Mouse (Mus musculus) forelimb bud, embryonic 11.5 days (tissue): ENCODE measurements around the gene Scpep1.
"Not testable (repeated sequence)": the region's sequence is repeated elsewhere in the genome, so short reads cannot be mapped to it uniquely, and the experiment has no call there.

ENCODE experiments used
- DNase-seq: peaks from one replicate; pipeline ENCODE4 v3.0.0-alpha.2; 2012; ENCODE audit warnings: low read depth, low spot score

Gene Scpep1

DNA sequence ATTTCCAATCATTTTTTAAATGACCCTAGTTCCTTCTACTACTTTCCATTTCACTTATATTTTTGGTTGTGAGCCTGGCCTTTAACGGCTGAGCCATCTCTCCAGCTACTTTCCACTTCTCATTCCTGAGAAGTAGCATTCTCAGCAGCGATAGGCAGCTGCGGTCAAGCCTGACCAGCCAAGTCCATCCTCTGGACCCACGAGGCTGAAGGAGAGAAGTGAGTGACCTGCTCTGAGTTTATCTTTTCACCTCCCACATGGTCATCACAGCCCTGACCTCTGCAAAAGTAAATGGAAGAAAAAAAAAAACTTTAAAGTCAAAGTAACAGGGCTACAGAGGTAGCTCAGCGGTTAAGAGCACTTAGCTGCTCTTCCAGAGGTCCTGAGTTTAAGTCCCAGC, 28.7 kb downstream of the Scpep1 start:
- DNase-seq, result no peak

GRCm38 (mm10) chr11:88909388-88910036, 45.8 kb downstream of the Scpep1 start:
- no peak for DNase-seq

DNA sequence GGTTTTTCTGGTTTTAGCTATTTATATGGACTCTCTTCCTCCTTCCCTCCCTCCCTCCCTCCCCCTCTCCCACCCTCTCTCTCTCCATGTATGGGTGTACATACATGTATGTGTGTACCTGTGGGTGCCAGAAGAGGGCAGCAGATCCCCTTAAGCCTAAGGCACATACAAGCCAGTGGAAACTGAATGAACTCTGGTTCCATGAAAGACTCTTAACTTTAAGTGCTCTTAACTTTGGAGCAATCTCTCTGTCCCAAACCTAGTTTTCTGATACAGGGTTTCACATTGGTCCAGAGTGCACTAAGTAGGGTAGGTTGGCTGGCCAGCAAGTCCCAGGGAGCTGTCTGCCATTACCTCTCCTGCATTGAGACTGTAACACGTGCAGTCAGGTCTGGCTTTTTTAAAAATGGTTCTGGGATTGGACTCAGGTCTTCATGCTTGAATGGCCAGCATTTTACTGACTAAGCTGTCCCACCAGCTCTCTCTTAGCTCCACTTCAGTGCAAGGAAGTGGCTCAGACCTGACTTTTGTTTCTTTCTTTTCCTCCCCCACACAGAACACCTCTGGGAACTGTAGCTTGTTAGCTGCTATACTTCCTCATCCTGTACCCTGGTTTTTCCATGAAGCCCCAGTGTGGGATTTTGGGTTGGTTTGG, 46.6 kb downstream of the Scpep1 start:
- DNase-seq, result peak; percentile 28

DNA sequence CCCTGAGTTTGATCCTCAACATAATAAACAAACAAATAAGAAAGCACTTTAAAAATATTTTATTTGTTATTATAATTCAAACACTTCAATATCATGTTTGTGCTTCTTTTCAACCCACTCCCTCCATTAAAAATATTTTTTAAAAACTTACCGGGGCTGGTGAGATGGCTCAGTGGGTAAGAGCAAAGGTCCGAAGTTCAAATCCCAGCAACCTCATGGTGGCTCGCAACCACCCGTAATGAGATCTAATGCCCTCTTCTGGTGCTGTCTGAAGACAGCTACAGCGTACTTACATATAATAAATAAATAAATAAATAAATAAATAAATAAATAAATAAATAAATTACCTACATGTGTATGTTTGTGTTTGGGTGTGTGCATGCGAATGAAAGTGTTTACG, 47.4 kb downstream of the Scpep1 start:
- no peak for DNase-seq

DNA sequence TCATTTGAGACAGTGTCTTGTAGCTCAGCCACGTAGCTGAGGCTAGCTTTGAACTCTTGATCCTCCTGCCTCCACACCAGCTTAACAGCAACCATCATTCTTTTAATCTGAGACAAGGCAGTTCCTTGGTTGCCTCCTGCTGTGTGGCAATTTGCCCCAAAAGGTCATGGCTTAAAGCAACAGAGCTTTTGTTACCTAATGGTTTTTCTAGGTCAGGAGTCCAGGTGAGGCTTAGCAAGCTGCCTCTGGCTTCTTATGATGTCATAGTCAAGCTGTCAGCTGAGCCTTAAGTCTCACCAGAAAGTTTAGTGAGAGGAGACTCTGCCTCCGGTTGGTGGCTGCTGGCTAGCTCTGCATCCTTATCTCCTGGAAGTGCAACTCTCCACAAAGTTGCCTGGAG, 49.6 kb downstream of the Scpep1 start:
- DNase-seq, result no peak

GRCm38 (mm10) chr11:88904080-88904479, 51.2 kb downstream of the Scpep1 start:
- DNase-seq, result no peak

- DNase-seq, result no peak
These were observed 52.5 kb downstream of the Scpep1 start for GRCm38 (mm10) chr11:88902762-88903161.

GRCm38 (mm10) chr11:88901341-88901802, 53.9 kb downstream of the Scpep1 start:
- DNase-seq, result no peak

DNA sequence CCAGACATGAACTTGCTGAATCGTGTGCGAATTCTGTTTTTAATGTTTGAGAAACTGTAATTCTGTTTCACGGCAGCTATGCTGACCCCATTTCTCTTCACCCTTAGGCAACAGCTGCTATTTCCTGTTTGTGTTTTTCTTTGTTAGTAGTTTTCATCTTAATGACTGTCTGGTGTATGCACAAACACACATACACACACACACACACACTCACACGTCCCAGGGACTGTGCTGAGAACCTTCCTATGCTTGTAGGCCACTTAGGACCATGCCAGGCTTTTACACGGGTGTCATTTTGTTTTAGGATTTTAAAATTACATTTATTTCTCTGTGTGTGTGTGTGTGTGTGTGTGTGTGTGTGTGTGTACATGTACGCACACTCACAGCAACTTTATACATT, 55.7 kb downstream of the Scpep1 start:
- no peak for DNase-seq

- DNase-seq, result no peak
These were observed 56.9 kb downstream of the Scpep1 start for GRCm38 (mm10) chr11:88898380-88898763.

DNA sequence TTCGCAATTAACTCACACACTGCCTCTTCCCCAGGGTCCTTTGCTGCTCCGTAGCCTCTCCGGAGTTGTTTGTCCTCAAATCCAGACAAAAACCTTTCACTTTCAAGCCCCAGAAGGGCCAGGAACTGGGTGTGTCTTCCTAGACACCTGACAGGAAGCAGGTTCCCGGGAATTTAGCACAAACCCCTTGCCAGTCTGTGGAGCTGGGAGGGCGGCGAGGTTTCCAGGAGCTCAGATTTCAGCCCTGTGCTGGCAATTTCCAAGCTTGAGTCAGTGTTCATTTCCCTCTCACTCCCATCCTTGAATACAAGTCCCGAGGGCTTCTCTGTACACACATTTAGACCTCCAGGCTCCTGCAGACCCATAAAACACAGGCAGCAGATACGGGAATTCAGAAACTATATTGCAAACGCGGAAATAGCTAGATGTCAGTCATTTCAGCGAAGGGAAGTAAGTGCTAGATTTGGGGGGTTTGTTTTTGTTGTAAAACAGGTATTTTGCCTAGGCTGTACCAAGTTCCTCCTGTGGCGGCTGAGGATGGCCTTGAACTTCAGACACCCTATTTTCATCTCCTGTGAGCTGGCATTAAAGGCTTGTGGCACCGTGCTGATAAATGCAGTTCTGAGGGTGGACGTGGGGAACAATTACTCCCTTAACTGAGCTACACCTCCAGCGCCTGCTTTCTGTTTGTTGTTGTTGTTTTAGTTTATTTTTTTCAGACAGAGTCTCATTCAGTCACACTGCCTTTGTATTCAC, 57.5 kb downstream of the Scpep1 start:
- DNase-seq, result peak; percentile 49

- not testable (repeated sequence) for DNase-seq
These were observed 59.4 kb downstream of the Scpep1 start for GRCm38 (mm10) chr11:88895800-88896232.

GRCm38 (mm10) chr11:88895235-88895634, 60.0 kb downstream of the Scpep1 start:
- DNase-seq, result not testable (repeated sequence)

GRCm38 (mm10) chr11:88894279-88894678, 61.0 kb downstream of the Scpep1 start:
- DNase-seq, result not testable (repeated sequence)

- not testable (repeated sequence) for DNase-seq
These were observed 61.8 kb downstream of the Scpep1 start for GRCm38 (mm10) chr11:88893501-88893900.

- DNase-seq, result not testable (repeated sequence)
These were observed 62.5 kb downstream of the Scpep1 start for GRCm38 (mm10) chr11:88892789-88893188.

DNA sequence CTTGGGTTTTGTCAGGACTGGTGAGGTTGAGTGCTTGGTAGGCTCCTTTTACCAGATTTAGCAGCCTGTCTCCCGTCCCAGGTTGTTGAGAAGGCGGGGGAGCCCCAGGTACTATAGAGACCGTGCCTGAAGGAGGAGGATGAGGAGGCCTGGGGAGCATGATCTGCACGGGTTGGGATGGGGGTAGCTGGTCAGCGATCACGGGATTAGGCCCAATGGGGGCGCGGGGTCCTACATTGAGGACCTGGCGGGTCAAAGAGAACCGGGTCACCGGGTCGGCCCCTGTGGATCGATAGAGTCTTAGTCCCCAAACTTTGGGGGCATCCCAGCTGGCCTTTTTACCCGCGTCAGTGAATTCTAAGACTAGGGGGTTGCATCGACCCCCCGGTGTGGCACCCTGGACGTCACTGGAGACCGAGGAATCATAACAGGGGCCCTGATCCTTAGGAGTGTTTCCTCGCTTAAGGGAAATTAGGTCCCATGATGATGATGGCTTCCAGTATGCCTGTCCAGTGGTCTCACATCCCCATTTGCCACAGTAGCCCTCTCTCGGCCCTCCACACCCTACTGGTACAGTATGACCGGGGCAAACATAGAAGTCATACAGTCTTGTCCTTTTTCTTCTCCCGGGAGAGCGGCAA, 63.2 kb downstream of the Scpep1 start:
- not testable (repeated sequence) for DNase-seq

- DNase-seq, result not testable (repeated sequence)
These were observed 63.8 kb downstream of the Scpep1 start for GRCm38 (mm10) chr11:88891446-88891845.

- DNase-seq, result not testable (repeated sequence)
These were observed 64.4 kb downstream of the Scpep1 start for GRCm38 (mm10) chr11:88890904-88891303.

GRCm38 (mm10) chr11:88888996-88889395, 66.3 kb downstream of the Scpep1 start:
- no peak for DNase-seq

DNA sequence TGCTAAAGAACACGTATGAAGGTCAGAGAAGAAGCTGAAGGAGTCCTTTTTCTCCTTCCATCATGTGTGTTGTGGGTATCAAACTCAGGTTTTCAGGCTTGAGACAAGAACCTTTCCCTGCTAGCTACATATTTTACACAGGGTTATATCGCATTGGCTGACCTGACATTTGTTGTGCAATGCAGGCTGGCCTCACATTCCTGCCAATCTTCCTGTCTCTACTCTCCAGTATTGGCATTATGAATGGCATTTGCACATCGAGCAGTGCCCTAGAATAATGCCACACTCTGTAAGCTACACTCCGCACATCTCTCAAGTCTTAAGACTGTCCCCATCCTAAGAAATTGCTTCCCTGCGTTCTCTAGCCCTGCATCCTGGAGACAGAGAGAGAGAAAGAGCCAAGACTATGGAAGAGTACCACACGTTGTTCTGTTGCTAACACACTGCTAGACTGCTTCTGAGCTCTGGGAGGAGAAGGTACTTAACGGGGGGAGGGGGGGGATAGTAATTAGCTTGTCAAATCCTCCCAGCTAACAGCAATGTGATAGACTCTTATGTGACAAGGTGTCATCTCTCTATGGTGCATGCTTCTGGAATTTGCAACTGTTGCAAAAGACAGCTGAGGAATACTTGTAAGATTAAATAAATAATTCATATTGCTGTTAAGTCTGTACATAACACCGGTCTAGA, 70.7 kb downstream of the Scpep1 start:
- DNase-seq, result no peak
